19 mouse cellular contexts compared by ENCODE assay signal in the genomic region with DNA sequence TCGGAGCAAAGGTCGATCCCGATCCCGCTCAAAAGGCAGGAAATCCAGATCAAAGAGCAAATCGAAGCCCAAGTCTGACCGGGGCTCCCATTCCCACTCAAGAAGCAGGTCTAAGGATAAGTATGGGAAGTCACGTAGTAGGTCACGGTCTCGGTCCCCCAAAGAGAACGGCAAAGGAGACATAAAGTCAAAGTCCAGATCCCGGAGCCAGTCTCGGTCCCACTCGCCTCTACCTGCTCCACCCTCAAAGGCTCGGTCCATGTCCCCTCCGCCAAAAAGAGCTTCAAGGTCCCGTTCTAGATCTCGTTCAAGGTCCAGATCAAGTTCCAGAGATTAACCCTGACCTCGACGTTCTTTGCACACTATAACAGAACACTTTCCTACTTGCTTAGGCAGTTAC. TPM values are rescaled to one million over a fixed set of nuclear protein-coding genes. Genes with fewer than 3 reads are reported as not detected.
"Had no signal": no experiment of that assay in that cellular context is flagged by ENCODE, and none has a peak within 500 bp of the region (broad histone marks: within the 10 kb centered on the region; RNA-seq: fewer than 3 reads in every experiment).

No protein-coding gene starts in this region.

- H3K9me3 ChIP-seq: limb, embryonic 10.5 days; limb, embryonic 13.5 days; midbrain, embryonic 12.5 days; midbrain, embryonic 15.5 days; neural tube, embryonic 13.5 days; stomach, embryonic 15.5 days had no signal

- H3K27me3 ChIP-seq: midbrain, embryonic 15.5 days; stomach, embryonic 15.5 days had no signal

- H3K27ac ChIP-seq: hindbrain, postnatal 0 days; kidney, postnatal 0 days; limb, embryonic 10.5 days; limb, embryonic 13.5 days; liver, embryonic 14.5 days; macrophage; midbrain, embryonic 12.5 days; midbrain, embryonic 15.5 days; neural tube, embryonic 13.5 days; stomach, embryonic 15.5 days had no signal

- H3K4me3 ChIP-seq: limb, embryonic 10.5 days; limb, embryonic 13.5 days; midbrain, embryonic 12.5 days; midbrain, embryonic 15.5 days; neural tube, embryonic 13.5 days; stomach, embryonic 15.5 days had no signal

- DNase-seq: liver, postnatal 0 days; lung, embryonic 14.5 days; retina, postnatal 1 day; right cerebral cortex, postnatal 25 days; spleen, adult 18-20 months; thymus, adult 18-20 months; thymus, postnatal 36 days had no signal

RNA-seq across cellular contexts. Expression of gene L3mbtl1, which starts 8.9 kb away (rescaled TPM):
- polyA plus RNA-seq: lung, postnatal 0 days; macrophage had no signal

RNA-seq across cellular contexts. Expression of gene Sgk2, which starts 52.7 kb away (rescaled TPM):
- polyA plus RNA-seq: inflammation-experienced regulatory T-cells, adult 6 months; limb, embryonic 10.5 days; lung, embryonic 14.5 days; macrophage; midbrain, embryonic 12.5 days; neural tube, embryonic 13.5 days had no signal
